Mouse (Mus musculus) liver, embryonic 14.5 days (tissue): Measurements from ENCODE around the gene Tube1.

Experiments
- CTCF ChIP-seq: IDR thresholded peaks from 2 replicates; pipeline ENCODE4 v1.5.1; 2016; ENCODE audit warnings: antibody characterized with exemption, low read depth, control low read depth
- EP300 ChIP-seq: IDR thresholded peaks from 2 replicates; pipeline ENCODE4 v1.6.1; 2016; ENCODE audit warnings: antibody characterized with exemption, low read depth

DNA sequence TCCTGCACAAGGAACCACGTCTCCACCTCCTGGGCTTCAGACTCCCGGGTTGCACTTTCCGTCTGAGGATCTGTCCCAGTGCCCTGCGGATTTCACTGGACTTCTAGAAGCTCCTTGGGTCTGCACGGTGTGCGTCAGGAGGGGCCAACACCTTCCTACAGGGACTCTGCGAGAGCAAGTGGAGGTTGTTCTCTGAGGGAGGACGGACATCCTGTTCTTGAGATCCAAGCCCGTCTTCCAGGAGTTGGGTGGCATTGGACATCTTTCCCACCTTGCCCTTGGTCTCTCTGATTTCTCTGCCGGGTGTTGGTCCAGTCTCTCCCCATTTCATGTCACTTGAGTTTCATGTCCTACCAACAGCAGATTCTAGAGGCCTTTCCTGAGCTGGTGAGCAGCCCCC is 29.9 kb downstream of the Tube1 start, which contains the start of gene Ccn6:
- TF ChIP-seq CTCF (no peak), EP300 (no peak)
